Mouse (Mus musculus): ENCODE measurements around the gene Armc5.

Armc5 gene

DNA sequence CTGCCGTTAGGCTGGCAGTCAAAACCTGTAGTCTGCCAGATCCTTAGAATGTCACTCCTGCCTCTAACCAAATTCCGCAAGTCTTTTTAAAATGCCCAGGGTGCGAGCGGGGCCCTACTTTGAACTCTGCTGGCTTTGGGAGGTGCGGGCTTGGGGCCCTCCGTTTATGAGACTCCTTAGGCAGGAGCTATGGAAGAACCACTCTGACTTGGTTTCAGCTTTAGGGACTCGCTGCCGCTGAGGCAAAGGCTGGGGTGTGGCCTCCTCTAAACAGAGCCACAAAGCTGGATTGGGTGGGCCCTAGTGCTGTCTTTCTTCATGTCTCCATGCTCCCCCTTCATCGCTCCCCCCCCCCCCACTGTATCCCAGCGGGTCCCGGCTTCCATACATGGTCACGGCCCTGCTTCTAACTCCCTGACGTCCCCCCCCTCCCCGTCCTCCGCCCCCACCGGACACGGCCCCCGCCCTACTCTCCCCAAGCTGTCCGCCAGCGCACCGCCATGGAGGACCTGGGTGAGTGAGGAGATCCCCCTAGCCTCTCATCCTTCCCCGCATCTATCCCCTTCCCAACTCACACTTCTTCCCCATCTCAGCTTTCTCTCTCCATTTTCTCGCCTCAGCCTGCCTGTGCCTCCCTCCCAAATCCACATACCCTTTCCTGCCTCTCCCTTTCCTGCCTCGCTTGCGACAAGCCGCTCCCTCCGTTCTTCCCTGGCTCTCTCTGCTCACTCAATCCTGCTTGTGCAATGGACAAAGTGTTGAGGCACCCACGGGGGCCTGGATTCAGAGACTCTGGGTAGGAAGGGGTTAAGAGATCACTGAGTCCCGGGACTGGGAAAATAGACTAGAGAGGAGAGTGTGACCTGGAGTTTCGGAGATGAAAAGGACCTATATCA, 9.6 kb downstream of the Armc5 start, which contains the start of gene Tgfb1i1:
Gene Tgfb1i1, plus strand, starts transcription at position 317 of the 896 bp plus-strand sequence.
- DNase-seq (ENCODE audit: low read depth, low spot score): no peak

DNA sequence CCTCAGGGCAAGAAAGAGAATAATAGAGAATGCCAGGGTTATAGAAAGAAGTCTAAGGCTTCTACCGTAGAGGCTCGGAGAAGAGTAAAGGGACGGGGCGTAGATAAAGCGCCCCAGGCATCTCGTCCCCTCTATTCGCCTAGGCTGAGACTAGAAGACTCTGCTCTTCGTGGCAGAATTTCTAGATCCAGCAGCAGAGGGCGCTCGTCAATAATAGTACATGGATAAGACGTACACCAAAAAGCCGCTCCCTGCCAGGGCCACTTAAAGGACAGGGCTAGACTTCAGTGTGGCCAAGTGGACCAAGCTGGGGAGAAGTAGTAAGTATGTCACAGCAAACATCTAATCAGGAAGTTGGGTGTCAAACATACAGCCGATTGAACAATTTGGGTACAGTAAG, 10.3 kb downstream of the Armc5 start:
- peak; percentile 79 for DNase-seq (ENCODE audit: low read depth, low spot score)

DNA sequence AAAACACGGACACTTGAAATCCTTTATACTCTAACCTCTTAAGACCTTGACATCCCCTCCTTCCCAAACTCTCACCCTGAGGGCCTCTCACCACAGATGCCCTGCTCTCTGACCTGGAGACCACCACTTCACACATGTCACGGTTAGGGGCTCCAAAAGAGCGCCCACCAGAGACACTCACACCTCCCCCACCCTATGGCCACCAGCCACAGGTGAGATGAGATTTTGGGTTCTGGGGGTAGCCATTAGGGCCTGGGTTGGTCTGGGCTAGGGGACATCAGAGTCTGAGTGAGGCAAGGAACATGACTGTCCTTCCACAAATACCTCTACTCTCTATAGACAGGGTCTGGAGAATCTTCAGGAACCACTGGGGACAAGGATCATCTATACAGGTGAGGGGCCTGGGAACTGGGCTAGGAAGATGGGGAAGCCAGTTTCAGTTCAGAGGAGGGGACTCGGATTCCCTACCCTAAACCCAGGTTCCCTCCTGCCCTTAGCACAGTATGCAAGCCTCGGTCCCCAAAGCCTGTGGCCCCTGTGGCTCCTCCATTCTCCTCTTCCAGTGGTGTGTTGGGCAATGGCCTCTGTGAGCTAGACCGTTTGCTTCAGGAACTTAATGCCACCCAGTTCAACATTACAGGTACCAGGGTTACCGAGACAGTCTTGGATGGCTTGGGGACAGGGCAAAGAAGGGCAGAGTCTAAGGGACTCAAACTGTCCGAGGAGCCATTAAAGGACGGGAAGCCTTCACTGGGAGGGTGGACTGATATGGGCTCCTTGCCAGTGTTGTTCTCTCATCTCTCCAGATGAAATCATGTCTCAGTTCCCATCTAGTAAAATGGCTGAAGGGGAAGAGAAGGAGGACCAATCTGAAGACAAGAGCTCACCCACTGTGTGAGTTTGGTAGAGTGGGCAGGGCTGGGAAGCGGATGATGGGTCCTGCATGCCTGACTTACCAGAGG, 11.2 kb downstream of the Armc5 start:
- no peak for DNase-seq (ENCODE audit: low read depth, low spot score)

DNA sequence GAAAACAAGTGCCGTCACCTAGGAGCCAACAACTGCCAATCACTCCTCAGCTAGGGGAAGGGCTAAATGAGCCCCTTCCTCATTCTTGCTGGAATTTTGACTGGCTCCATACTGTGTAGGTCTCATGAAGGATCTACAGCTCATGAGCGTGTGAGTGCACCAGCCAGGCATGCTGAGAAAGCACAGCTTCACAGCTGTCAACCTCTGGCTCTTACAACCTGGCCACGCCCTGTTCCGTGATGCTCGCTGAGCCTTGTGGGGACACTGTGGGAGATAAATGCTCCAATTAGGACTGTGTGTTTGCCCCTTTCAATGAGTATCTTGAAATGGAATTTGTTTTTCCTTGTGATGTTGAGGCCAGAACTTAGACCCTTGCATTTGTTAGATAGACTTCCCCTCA, 12.9 kb downstream of the Armc5 start:
- DNase-seq (ENCODE audit: low read depth, low spot score): no peak

DNA sequence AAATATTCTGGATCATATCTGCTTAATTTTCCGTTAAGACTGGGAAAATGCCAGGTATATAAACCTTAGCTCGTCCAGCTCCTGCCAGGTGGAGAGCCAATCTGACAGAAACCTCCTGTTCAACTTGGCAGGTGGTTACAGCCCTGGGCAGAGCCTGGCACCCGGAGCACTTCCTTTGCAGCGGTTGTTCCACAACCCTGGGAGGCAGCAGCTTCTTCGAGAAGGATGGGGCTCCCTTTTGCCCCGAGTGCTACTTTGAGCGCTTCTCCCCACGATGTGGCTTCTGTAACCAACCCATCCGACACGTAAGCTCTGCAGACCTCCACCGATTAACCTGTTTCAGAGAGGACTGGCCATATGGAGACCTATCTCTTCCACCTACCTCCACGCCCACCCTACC, 14.8 kb downstream of the Armc5 start:
- no peak for DNase-seq (ENCODE audit: low read depth, low spot score)

DNA sequence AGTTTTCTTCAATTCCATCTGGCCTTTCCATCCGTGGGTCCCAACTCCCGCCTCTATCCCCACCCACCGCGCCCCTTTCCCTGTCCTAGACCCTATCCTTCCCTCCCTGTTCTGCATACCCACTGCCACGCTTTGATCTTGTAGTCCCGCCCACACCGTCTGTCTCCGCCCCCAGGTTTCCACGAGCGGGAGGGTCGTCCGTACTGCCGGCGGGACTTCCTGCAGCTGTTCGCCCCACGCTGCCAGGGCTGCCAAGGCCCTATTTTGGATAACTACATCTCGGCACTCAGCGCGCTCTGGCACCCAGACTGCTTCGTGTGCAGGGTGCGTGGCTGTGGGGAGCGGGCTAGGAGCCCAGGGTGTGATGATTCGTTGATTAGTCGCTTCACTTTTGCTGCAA, 15.5 kb downstream of the Armc5 start:
- no peak for DNase-seq (ENCODE audit: low read depth, low spot score)

DNA sequence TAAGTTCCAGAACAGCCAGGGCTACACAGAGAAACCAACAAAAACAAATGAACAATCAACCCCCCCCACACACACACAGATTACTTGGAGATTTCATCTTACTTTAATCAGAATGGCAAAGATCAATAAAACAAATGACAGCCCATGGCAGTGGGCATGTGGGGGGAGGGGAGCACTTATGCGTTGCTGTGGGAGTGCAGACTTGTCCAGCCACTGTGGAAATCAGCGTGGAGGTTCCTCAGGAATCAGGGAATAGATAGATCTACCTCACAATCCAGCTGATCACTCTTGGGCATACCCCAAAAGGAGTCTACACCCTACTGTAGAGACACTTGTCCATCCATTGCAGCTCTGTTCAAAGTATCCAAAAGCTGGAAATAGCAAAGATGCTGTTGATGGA, 17.8 kb downstream of the Armc5 start:
- no peak for DNase-seq (ENCODE audit: low read depth, low spot score)

DNA sequence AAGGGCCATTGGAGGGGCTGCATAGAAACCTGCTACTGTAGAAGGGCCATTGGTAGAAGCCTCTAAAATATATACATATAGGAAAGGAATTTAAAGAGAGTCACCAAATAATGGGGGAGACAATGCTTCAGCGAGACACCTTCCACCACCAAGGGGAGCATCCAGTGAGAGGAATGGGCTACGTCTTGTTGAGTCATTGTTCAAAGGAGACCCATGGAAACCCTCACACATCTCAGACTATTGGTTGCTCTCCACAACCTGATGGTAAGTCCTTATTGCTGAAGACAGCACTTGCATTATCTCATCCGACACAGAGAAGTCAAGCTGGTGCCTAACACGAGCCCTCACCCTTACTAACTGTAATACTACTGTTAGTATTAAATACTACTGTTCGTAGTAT, 18.6 kb downstream of the Armc5 start:
- no peak for DNase-seq (ENCODE audit: low read depth, low spot score)

DNA sequence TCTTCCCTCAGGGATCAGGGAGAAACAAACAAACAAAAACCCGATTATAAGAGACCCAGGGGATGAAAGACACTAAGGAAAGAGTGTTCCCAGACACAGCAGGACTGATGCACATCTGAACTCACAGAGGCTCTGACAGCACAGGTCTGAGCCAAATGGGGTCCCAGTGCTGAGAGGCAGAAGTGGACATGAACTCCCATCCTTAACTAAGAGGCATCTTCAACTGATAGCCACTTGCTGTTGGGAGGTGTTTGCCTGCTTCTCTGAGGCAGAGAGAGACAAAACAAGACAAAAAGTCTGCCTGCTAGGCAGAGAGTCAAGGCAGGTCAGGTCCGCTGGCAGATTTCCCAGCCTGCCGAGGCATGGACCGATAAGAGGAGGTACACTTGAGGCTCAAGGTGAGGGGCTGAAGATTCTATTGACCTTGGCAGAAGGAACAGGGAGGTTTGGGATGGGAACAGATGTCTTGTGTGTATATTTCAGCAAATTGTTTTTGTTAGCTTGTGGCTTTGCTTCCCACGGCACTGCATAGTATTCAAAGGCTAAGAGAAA, 19.7 kb downstream of the Armc5 start:
- no peak for DNase-seq (ENCODE audit: low read depth, low spot score)

DNA sequence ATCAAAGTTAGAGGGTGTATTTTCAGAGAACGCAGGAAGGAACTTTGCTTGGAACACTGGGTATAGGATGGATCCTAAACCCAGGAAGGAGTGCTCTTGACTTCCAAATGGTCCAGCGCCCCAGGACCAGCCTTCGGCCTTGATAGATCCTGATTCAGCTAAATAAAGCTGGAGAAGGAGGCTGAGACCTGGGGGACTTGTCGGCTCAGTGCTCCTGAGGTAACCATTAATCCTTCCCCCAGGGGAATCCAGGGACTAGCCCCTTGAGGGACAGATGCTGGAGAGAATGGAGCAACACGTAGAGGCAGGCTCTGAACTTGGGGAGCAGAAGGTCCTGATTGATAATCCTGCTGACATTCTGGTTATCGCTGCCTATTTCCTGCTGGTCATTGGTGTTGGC, 28.3 kb downstream of the Armc5 start, which contains the start of gene Slc5a2:
Gene Slc5a2, plus strand, starts transcription at position 247 of the 400 bp plus-strand sequence.
- DNase-seq (ENCODE audit: low read depth, low spot score): no peak

DNA sequence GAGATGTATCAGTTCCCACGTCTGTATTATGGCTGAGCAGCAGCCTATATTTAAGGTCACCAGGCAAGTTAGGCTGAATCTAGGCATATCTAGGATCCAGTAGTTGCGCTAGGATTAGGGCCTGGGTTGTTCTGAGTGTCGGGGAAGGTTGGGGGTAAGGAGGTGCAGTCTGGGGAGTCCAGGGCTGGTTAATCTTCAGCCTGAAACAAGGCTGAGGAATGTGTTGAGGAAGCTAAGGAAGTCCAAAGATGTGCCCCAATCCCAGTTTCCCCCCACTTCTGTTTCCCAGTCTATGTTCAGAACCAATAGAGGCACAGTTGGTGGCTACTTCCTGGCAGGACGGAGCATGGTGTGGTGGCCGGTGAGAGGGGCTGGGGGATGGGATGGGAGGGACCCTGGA, 28.9 kb downstream of the Armc5 start:
- no peak for DNase-seq (ENCODE audit: low read depth, low spot score)

DNA sequence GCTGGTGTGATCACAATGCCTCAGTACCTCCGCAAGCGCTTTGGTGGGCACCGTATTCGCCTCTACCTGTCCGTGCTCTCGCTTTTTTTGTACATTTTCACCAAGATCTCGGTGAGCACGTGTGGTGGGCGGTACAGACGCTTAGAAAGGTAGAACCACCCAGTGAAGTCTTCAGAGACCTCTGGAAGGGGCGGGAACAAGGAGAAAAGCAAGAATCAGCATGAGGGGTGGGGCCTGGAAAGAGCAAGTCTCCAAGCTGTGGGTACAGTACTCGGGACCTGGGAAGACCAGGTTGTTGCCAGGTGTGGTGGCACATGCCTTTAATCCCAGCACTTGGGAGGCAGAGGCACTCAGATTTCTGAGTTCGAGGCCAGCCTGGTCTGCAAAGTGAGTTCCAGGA, 30.2 kb downstream of the Armc5 start:
- no peak for DNase-seq (ENCODE audit: low read depth, low spot score)

DNA sequence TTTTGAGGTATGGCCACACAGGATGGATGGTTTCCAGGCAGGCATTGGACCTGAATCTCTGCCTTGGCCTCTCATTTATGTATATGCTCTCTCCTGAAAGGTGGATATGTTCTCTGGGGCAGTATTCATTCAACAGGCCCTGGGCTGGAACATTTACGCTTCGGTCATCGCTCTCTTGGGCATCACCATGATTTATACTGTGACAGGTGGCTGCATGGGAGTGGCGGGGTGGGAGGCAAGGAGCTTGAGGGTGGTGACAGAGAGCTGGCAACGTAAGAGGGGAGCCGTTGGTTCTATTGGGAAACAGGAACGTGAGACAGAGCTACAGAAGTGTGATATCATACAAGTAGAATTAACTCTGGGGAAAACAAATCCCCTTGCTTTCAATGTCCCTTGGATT, 30.7 kb downstream of the Armc5 start:
- no peak for DNase-seq (ENCODE audit: low read depth, low spot score)

DNA sequence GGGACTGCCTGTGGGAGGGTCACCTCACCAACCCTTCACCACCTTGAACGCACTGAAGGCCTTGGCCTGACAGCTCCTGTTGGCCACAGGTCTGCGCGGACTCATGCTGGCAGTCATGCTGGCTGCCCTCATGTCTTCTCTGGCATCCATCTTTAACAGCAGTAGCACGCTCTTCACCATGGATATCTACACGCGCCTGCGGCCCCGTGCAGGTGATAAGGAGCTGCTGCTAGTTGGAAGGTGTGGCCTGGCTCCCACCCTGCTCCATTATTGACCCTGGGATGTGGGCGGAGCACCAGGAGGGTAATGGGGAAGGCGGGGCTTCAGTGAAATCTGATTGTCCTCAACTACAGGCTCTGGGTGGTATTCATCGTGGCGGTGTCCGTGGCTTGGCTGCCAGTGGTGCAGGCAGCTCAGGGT, 33.3 kb downstream of the Armc5 start:
- DNase-seq (ENCODE audit: low read depth, low spot score): no peak

DNA sequence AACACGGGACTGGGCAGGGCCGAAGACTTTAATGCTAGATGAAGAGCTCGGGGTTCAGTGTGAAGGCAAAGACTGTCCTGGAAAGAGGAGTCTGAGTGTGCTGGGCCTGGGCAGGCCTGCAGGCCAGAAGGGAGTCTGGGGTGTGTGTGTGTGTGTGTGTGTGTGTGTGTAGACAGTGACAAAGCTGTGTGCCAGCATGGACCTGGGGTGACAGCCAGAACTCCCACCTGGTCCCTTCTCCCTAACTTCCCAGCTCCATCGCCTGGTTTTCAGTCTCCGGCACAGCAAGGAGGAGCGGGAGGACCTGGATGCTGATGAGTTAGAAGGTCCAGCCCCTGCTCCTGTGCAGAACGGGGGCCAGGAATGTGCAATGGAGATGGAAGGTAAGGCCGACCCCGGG, 34.4 kb downstream of the Armc5 start:
- no peak for DNase-seq (ENCODE audit: low read depth, low spot score)

DNA sequence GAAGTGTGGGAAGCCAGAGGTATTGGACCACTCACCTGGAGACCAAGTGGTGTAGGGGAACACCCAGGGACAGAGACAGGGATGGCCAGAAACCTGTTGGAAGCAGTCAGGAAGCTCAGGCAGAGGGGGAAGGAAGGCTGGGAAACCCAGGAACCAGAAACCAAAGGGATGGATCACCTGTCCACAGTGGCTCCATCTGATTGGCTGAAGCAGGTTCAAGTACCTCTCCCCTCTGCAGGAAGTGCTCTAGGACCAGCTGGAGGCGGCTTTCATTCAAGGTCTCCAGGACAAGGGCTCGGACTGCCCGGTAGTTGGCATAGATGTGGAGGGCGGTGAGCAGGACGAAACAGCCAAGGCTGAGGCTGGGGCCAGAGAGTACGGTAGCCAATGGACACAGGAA, 38.9 kb downstream of the Armc5 start:
- no peak for DNase-seq (ENCODE audit: low read depth, low spot score)

DNA sequence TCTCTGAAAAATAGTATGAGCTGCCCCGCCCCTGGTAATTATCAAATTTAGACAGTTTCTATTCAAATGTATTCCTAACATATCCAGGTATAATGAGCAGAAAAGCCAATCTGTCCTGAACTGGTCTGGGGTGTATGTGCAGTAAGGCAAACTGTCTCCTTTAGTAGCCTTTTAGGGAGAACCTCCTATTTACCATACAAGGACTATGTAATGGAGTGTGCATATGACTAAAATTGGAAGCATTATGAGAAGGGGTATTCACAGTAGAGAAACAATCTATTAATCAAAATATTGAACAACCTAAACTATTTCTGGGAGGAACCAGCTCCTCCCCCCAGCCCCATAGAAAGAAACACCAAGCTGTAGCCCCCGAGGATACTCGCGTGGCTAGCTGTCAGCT, 42.6 kb downstream of the Armc5 start:
- no peak for DNase-seq (ENCODE audit: low read depth, low spot score)

DNA sequence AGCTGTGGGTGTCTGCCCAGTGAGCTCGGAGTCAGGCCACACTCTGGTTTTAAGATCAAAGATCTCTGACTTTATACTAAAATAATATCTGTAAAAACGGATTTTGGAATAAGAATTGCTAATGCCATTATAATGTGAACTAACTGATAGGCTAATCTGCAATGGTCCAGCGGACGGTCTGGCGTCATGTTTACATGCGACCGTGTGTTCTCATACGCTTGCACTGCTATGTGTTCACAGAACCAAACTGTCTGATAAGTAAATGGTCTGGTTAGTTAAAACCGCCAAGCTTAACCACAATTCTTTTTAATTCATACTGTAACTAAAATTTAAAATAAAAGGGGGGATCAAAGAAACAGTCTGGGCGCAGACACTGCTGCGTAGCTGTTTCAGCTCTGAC, 44.6 kb downstream of the Armc5 start:
- DNase-seq (ENCODE audit: low read depth, low spot score): no peak

DNA sequence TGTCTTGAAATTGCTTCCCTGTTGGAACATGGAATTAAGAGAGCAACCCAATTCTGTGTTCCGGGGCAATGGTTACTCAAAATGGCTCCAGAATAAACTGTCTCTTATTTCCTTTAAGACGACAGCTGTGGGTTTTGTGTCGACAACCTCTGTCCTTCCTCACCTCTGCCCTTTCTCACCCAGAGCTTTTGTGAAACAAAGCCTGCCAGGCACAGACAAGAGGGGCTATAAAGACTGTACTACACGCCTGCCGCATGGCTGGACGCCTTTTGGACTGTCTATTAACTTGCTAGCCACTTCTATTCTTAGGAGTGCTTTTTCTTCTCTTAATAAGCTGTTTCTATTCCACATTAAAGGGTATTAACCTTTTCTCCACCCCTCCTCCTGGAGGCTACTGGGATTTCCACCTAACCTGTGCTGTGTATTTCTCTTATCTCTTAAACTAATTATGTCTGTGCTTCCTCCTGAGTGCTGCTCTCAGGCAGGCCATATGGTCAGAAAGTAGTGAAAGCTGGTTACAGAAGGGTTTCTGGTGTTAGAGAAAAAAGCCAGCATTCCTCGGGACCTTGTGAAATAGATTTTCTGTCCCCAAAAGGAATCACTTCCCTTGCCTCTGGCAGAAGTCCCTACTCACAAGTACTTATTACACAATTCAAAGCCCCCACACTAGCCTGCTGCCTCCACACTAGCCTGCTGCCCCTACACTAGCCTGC, 45.5 kb downstream of the Armc5 start:
- no peak for DNase-seq (ENCODE audit: low read depth, low spot score)

DNA sequence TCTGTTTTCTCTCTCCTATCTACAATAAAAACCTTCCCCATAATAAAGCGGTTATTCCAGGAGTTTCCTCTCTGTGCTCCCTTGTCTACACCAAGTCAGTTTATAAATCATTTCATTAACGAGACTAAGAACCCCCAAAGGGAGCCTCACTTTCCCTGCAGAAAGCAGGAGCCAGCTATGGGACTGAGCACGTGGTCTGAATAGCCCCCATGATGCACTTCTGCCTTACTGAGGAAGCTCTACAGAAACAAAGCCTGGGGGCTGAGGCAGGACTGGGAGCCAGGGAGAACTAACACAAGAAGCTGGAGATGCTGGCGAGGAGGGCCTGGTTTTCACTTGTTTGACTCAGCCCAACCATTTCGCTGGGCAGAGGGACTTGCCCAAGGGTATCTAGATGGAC, 46.9 kb downstream of the Armc5 start:
- DNase-seq (ENCODE audit: low read depth, low spot score): no peak

DNA sequence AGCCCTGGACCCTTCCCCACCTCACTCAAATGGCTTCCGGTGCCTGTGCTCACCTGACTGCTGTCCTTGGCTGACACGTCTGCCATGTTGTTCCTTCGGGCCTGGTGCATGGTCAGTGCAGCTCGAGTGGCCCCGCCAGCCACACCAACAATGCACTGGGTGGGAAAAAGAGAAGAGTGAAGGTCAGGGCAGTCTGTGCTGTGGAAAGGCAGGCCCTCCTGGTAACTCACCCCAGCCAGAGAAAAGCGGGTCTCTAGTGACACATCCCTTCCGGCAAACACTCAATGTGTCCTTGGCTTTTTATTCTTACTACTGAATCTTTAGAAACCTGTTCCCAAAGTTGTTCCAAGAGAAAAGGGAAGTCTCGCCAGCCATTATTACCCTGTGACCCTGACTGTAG, 47.9 kb downstream of the Armc5 start:
- DNase-seq (ENCODE audit: low read depth, low spot score): no peak
